Mouse (Mus musculus): Measurements from ENCODE around the gene Slc35a3.

- TF ChIP-seq ZMIZ1 (IDR thresholded peaks at IDR 0.05; ENCODE audit: low read depth, low read length) (no peak), POLR2AphosphoS2 (IDR thresholded peaks at IDR 0.05; ENCODE audit: low read depth, low read length) (no peak), MAX (IDR thresholded peaks at IDR 0.05; ENCODE audit: low read length) (no peak), KAT2A (IDR thresholded peaks at IDR 0.05; ENCODE audit: insufficient replicate concordance, low read length) (no peak), MXI1 (IDR thresholded peaks at IDR 0.05; ENCODE audit: low read depth, low read length) (no peak), CTCF (conservative IDR thresholded peaks at IDR 0.05 in 1 of 2, IDR thresholded peaks at IDR 0.05 in 1 of 2; ENCODE audit: low read depth in 2 of 2, low read length in 2 of 2) (no peak)
Observed at GRCm38 (mm10) chr3:116722980-116723379, 10.3 kb upstream of the Slc35a3 start.
